Comparison of ENCODE assay signal across 9 mouse cellular contexts in genomic region chr2:93126595-93127165, GRCm38 (mm10).
A peak's percentile ranks its signal among the peaks of the same experiment; 100 is the strongest.
DNase-seq lines count a peak whose midpoint lies in the region; ATAC-seq and TF ChIP-seq lines count a peak whose summit lies in the region.
"Had no signal": no experiment of that assay in that cellular context is flagged by ENCODE, and none has a peak within 500 bp of the region (broad histone marks: within the 10 kb centered on the region; RNA-seq: fewer than 3 reads in every experiment).

No protein-coding gene starts in this region.

- no peak for TF ChIP-seq CTCF in stomach, postnatal 0 days (IDR thresholded peaks at IDR 0.05; ENCODE audit: low read depth)

- no peak overlapping the region for H3K4me3 ChIP-seq in heart, embryonic 14.5 days (ENCODE audit: control insufficient read depth in 1 of 2, insufficient read depth in 1 of 2, low read depth in 1 of 2, low read length in 2 of 2)
- no peak overlapping the region for H3K4me3 ChIP-seq in kidney, embryonic 15.5 days (replicated peaks)
- no peak overlapping the region for H3K4me3 ChIP-seq in stomach, postnatal 0 days (ENCODE audit: low read depth, low read length)
- H3K4me3 ChIP-seq: left cerebral cortex, adult 2 months had no signal

- peak overlapping the region in 1 of 2 experiments; percentile 25; a peak in 1 of 4 replicates for H3K27ac ChIP-seq in heart, embryonic 14.5 days (replicated peaks in 1 of 2; ENCODE audit: control insufficient read depth in 1 of 2, insufficient read depth in 1 of 2, low read depth in 2 of 2, low read length in 2 of 2)
- 0 out of 2 replicates have a peak overlapping the region, but pooled peaks have one; percentile 37 for H3K27ac ChIP-seq in kidney, embryonic 15.5 days
- no peak overlapping the region for H3K27ac ChIP-seq in stomach, postnatal 0 days (replicated peaks)
- H3K27ac ChIP-seq: left cerebral cortex, adult 2 months had no signal

- no peaks in the 10 kb centered on the region for H3K9me3 ChIP-seq in heart, embryonic 14.5 days (ENCODE audit: control insufficient read depth, low read length)
- no peaks in the 10 kb centered on the region for H3K9me3 ChIP-seq in kidney, embryonic 15.5 days (replicated peaks)
- no peaks in the 10 kb centered on the region for H3K9me3 ChIP-seq in stomach, postnatal 0 days (ENCODE audit: control insufficient read depth, low read length)

- H3K4me2 ChIP-seq in heart, embryonic 14.5 days (ENCODE audit: low read length) = no peak overlapping the region
- no peak overlapping the region for H3K4me2 ChIP-seq in kidney, embryonic 15.5 days
- H3K4me2 ChIP-seq in stomach, postnatal 0 days (replicated peaks; ENCODE audit: low read depth) = no peak overlapping the region

- H3K4me1 ChIP-seq in heart, embryonic 14.5 days (ENCODE audit: control insufficient read depth in 2 of 2, insufficient read depth in 2 of 2, low read length in 2 of 2) = peaks cover 8 to 9% of the 10 kb centered on the region in 2 experiments; a peak in 3 of 4 replicates
- H3K4me1 ChIP-seq in kidney, embryonic 15.5 days = peaks cover 20% of the 10 kb centered on the region
- H3K4me1 ChIP-seq in stomach, postnatal 0 days (replicated peaks; ENCODE audit: control insufficient read depth, insufficient read depth) = no peaks in the 10 kb centered on the region

- no peaks in the 10 kb centered on the region for H3K27me3 ChIP-seq in heart, embryonic 14.5 days (ENCODE audit: control insufficient read depth, insufficient read depth, low read length)
- peaks cover 6% of the 10 kb centered on the region; the same call in 1 of the 2 replicates for H3K27me3 ChIP-seq in kidney, embryonic 15.5 days
- no peaks in the 10 kb centered on the region for H3K27me3 ChIP-seq in stomach, postnatal 0 days (ENCODE audit: control insufficient read depth, insufficient read depth, low read length)

- 48% methylated on average over 7 of the region's 7 CpGs for WGBS in heart, embryonic 14.5 days
- 18% methylated on average over 7 of the region's 7 CpGs for WGBS in kidney, embryonic 15.5 days
- WGBS in stomach, postnatal 0 days = 42% methylated on average over 7 of the region's 7 CpGs

- peak; percentile 81 for ATAC-seq in heart, embryonic 14.5 days (ENCODE audit: insufficient number of reproducible peaks, insufficient read depth, low FRiP score, low read depth)
- peak; percentile 67 for ATAC-seq in kidney, embryonic 15.5 days (replicated peaks; ENCODE audit: low FRiP score)
- peak; percentile 25; the same call in 1 of the 2 replicates for ATAC-seq in stomach, postnatal 0 days (ENCODE audit: low FRiP score, low TSS enrichment)

- no peak overlapping the region for H3K9ac ChIP-seq in heart, embryonic 14.5 days (ENCODE audit: low read length)
- no peak overlapping the region for H3K9ac ChIP-seq in kidney, embryonic 15.5 days
- H3K9ac ChIP-seq in stomach, postnatal 0 days (ENCODE audit: low read length) = no peak overlapping the region

- no peak for TF ChIP-seq EP300 in stomach, postnatal 0 days (optimal IDR thresholded peaks at IDR 0.05)

- H3K36me3 ChIP-seq in heart, embryonic 14.5 days (ENCODE audit: control insufficient read depth, insufficient read depth, low read length) = no peaks in the 10 kb centered on the region
- H3K36me3 ChIP-seq in kidney, embryonic 15.5 days = no peaks in the 10 kb centered on the region
- H3K36me3 ChIP-seq in stomach, postnatal 0 days (ENCODE audit: control insufficient read depth, insufficient read depth, low read length) = no peaks in the 10 kb centered on the region

- DNase-seq in urinary bladder, postnatal 14 days (ENCODE audit: low spot score) = peak; percentile 29
- no peak for DNase-seq in urinary bladder, adult 2 months (ENCODE audit: low spot score)
- DNase-seq in cerebellum, postnatal 36 days = peak; percentile 41 to 52
- DNase-seq in lung, postnatal 14 days = peak; percentile 88
- peak; percentile 31 for DNase-seq in stomach, postnatal 0 days (ENCODE audit: low spot score)
- no peak for DNase-seq in thymus, postnatal 0 days (ENCODE audit: low spot score)

Comparison
In these comparisons a context has a peak if more than half of its experiments do, and no peak if none do; other contexts are left out.
1. DNase-seq: peak in urinary bladder, postnatal 14 days (single experiment), cerebellum, postnatal 36 days (2 of 2), lung, postnatal 14 days (single experiment) and stomach, postnatal 0 days (single experiment); none in urinary bladder, adult 2 months (single experiment) and thymus, postnatal 0 days (single experiment).
2. ATAC-seq: peak in every context shown above with its lines; median percentile 81 in heart, embryonic 14.5 days; 67 in kidney, embryonic 15.5 days; 25 in stomach, postnatal 0 days.